Mouse (Mus musculus) neural tube, postnatal 0 days (tissue): ENCODE data around the gene Gm7257. TPM values are rescaled to one million over a fixed set of nuclear protein-coding genes. Genes with fewer than 3 reads are reported as not detected.

Experiments
- polyA plus RNA-seq: library from polyadenylated mRNA; unstranded; fragments of >200 nt; fragmentation: Nextera tagmentation; extraction: Ambion mirVana; gene quantifications from 2 replicates; pipeline ENCODE4 v1.2.1, GENCODE M21; 2015

The Gm7257 gene
- not detected in 2 replicates for polyA plus RNA-seq

GRCm38 (mm10) chr9:36431584-36431983 is at the start of gene Gm7257:
TSS of gene Gm7257 (plus strand) at chr9:36431884.

DNA sequence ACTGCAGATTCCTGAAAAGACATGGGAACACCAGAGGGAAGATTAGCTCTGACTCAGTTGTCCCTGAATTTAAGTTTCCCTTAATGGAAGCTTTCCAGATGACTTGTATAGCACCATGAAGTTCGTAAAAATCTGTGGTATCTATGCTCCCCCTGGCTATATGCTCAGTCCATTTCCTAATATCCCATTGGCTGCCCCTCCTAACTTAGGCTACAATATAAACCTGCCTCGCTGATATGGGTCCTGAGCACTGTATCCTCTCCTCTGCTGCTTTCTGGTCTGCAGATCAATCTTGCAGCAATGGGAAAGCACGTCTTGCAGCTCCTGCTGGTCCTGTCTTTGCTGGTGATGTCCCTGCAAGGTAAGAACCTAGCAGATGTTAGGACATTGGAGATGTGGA is 43.7 kb downstream of the Gm7257 start, which contains the start of gene Gm9513:
Gm9513 (plus strand) TSS at position 301 of the 400 bp plus-strand sequence.

Other genes with a start within 250 kb of the Gm7257 start
- gene Gm9513, start 43.8 kb downstream of the Gm7257 start, polyA plus RNA-seq: not detected in 2 replicates
- not detected in 2 replicates for gene Gm5615, start 110.1 kb downstream of the Gm7257 start, polyA plus RNA-seq
- gene Gm17689, start 150.8 kb downstream of the Gm7257 start, polyA plus RNA-seq: not detected in 2 replicates
- not detected in 2 replicates for gene A630095E13Rik, start 211.5 kb downstream of the Gm7257 start, polyA plus RNA-seq